Mouse (Mus musculus): ENCODE results near the gene Aldh3b2. TPM values are rescaled to one million over a fixed set of nuclear protein-coding genes. Genes with fewer than 3 reads are reported as not detected.

The Aldh3b2 gene
- polyA plus RNA-seq, 1 experiment from 2014 or later, result not detected

GRCm38 (mm10) chr19:3935032-3935895 lies 36.9 kb upstream of the Aldh3b2 start, which contains the start of gene Unc93b1:
TSS of gene Unc93b1 (plus strand) at chr19:3935186.
- H3K36me3 ChIP-seq (ENCODE audit: inconsistent target), result peaks cover 11% of the 10 kb centered on the region; the same call in 1 of the 2 replicates
- H3K4me3 ChIP-seq (ENCODE audit: inconsistent target), result peak within 1 kb of the TSS; percentile 90
- H3K79me2 ChIP-seq (ENCODE audit: inconsistent target), result peaks cover 52% of the 10 kb centered on the region
- H3K27ac ChIP-seq, result peak within 1 kb of the TSS; percentile 99
- WGBS (ENCODE audit: missing documents), result 2% methylated on average over 40 of the region's 42 CpGs

- under 1% methylated on average over 22 of the region's 22 CpGs for WGBS (ENCODE audit: missing documents)
- Histone ChIP-seq H3K4me3 (ENCODE audit: inconsistent target) (peak overlapping the region; percentile 90), H3K27ac (peak overlapping the region; percentile 99), H3K79me2 (ENCODE audit: inconsistent target) (peaks cover 61% of the 10 kb centered on the region), H3K36me3 (ENCODE audit: inconsistent target) (peaks cover 19% of the 10 kb centered on the region; the same call in 1 of the 2 replicates)
Observed at GRCm38 (mm10) chr19:3935896-3936850, 36.0 kb upstream of the Aldh3b2 start.

GRCm38 (mm10) chr19:3942315-3942714 lies 29.8 kb upstream of the Aldh3b2 start:
- Histone ChIP-seq H3K27ac (no peak overlapping the region), H3K4me3 (ENCODE audit: inconsistent target) (no peak overlapping the region), H3K36me3 (ENCODE audit: inconsistent target) (peaks cover 71% of the 10 kb centered on the region), H3K79me2 (ENCODE audit: inconsistent target) (peaks cover 71% of the 10 kb centered on the region; the same call in 1 of the 2 replicates)
- 92% methylated on average over 7 of the region's 7 CpGs for WGBS (ENCODE audit: missing documents)

GRCm38 (mm10) chr19:3942986-3943735 lies 29.0 kb upstream of the Aldh3b2 start:
- 54% methylated on average over 27 of the region's 27 CpGs for WGBS (ENCODE audit: missing documents)
- Histone ChIP-seq H3K79me2 (ENCODE audit: inconsistent target) (peaks cover 62% of the 10 kb centered on the region; the same call in 1 of the 2 replicates), H3K4me3 (ENCODE audit: inconsistent target) (no peak overlapping the region), H3K36me3 (ENCODE audit: inconsistent target) (peaks cover 75% of the 10 kb centered on the region), H3K27ac (no peak overlapping the region)

- Histone ChIP-seq H3K4me3 (ENCODE audit: inconsistent target) (no peak overlapping the region), H3K36me3 (ENCODE audit: inconsistent target) (peaks cover 88% of the 10 kb centered on the region), H3K27ac (no peak overlapping the region), H3K79me2 (ENCODE audit: inconsistent target) (peaks cover 34% of the 10 kb centered on the region; the same call in 1 of the 2 replicates)
- WGBS (ENCODE audit: missing documents), result 19% methylated on average over 8 of the region's 10 CpGs
Observed at GRCm38 (mm10) chr19:3945872-3946564, 26.1 kb upstream of the Aldh3b2 start.

- H3K27ac ChIP-seq, result no peak overlapping the region
- peaks cover 81% of the 10 kb centered on the region for H3K36me3 ChIP-seq (ENCODE audit: inconsistent target)
- H3K4me3 ChIP-seq (ENCODE audit: inconsistent target), result no peak overlapping the region
- peaks cover 27% of the 10 kb centered on the region; the same call in 1 of the 2 replicates for H3K79me2 ChIP-seq (ENCODE audit: inconsistent target)
- 64% methylated on average over 2 of the region's 2 CpGs for WGBS (ENCODE audit: missing documents)
Observed at GRCm38 (mm10) chr19:3946715-3947114, 25.4 kb upstream of the Aldh3b2 start.

- H3K36me3 ChIP-seq (ENCODE audit: inconsistent target), result peaks cover 70% of the 10 kb centered on the region
- WGBS (ENCODE audit: missing documents), result 90% methylated on average over 3 of the region's 3 CpGs
- no peak overlapping the region for H3K4me3 ChIP-seq (ENCODE audit: inconsistent target)
- peaks cover 16% of the 10 kb centered on the region; the same call in 1 of the 2 replicates for H3K79me2 ChIP-seq (ENCODE audit: inconsistent target)
- H3K27ac ChIP-seq, result no peak overlapping the region
Observed at GRCm38 (mm10) chr19:3947813-3948212, 24.3 kb upstream of the Aldh3b2 start.

GRCm38 (mm10) chr19:3948546-3948945 lies 23.6 kb upstream of the Aldh3b2 start:
- H3K4me3 ChIP-seq (ENCODE audit: inconsistent target), result no peak overlapping the region
- no peak overlapping the region for H3K27ac ChIP-seq
- WGBS (ENCODE audit: missing documents), result 97% methylated on average over 14 of the region's 14 CpGs
- H3K79me2 ChIP-seq (ENCODE audit: inconsistent target), result peaks cover 8% of the 10 kb centered on the region; the same call in 1 of the 2 replicates
- H3K36me3 ChIP-seq (ENCODE audit: inconsistent target), result peaks cover 63% of the 10 kb centered on the region

GRCm38 (mm10) chr19:3950331-3950730 lies 21.8 kb upstream of the Aldh3b2 start:
- Histone ChIP-seq H3K27ac (no peak overlapping the region), H3K79me2 (ENCODE audit: inconsistent target) (no peaks in the 10 kb centered on the region), H3K4me3 (ENCODE audit: inconsistent target) (no peak overlapping the region), H3K36me3 (ENCODE audit: inconsistent target) (peaks cover 48% of the 10 kb centered on the region)
- WGBS (ENCODE audit: missing documents), result 95% methylated on average over 3 of the region's 3 CpGs

GRCm38 (mm10) chr19:3951461-3951860 lies 20.7 kb upstream of the Aldh3b2 start:
- no peak overlapping the region for H3K4me3 ChIP-seq (ENCODE audit: inconsistent target)
- H3K27ac ChIP-seq, result no peak overlapping the region
- H3K36me3 ChIP-seq (ENCODE audit: inconsistent target), result peaks cover 37% of the 10 kb centered on the region
- no peaks in the 10 kb centered on the region for H3K79me2 ChIP-seq (ENCODE audit: inconsistent target)

GRCm38 (mm10) chr19:3952099-3952498 lies 20.0 kb upstream of the Aldh3b2 start:
- H3K79me2 ChIP-seq (ENCODE audit: inconsistent target), result no peaks in the 10 kb centered on the region
- 71% methylated on average over 1 of the region's 1 CpGs for WGBS (ENCODE audit: missing documents)
- H3K27ac ChIP-seq, result no peak overlapping the region
- H3K4me3 ChIP-seq (ENCODE audit: inconsistent target), result no peak overlapping the region
- H3K36me3 ChIP-seq (ENCODE audit: inconsistent target), result peaks cover 31% of the 10 kb centered on the region

- WGBS (ENCODE audit: missing documents), result 85% methylated on average over 3 of the region's 3 CpGs
Observed at GRCm38 (mm10) chr19:3955033-3955432, 17.1 kb upstream of the Aldh3b2 start.

GRCm38 (mm10) chr19:3955804-3956203 lies 16.3 kb upstream of the Aldh3b2 start:
- 80% methylated on average over 4 of the region's 4 CpGs for whole genome bisulfite sequencing (ENCODE audit: missing documents)
- Histone ChIP-seq H3K79me2 (ENCODE audit: inconsistent target) (no peaks in the 10 kb centered on the region), H3K4me3 (ENCODE audit: inconsistent target) (no peak overlapping the region), H3K36me3 (ENCODE audit: inconsistent target) (no peaks in the 10 kb centered on the region), H3K27ac (no peak overlapping the region)

More at GRCm38 (mm10) chr19:3955033-3955432, 17.1 kb upstream of the Aldh3b2 start:
- H3K79me2 ChIP-seq (ENCODE audit: inconsistent target), result no peaks in the 10 kb centered on the region
- no peak overlapping the region for H3K4me3 ChIP-seq (ENCODE audit: inconsistent target)
- no peak overlapping the region for H3K27ac ChIP-seq
- peaks cover 1% of the 10 kb centered on the region; the same call in 1 of the 2 replicates for H3K36me3 ChIP-seq (ENCODE audit: inconsistent target)

Measured in macrophage (primary cell).